Mouse (Mus musculus): Measurements from ENCODE around the gene Unc119. TPM values are rescaled to one million over a fixed set of nuclear protein-coding genes. Genes with fewer than 3 reads are reported as not detected.

The Unc119 gene
- total RNA-seq (2021), result 1 to 10 TPM; 8.3 TPM
- long read RNA-seq, experiment 1, transcript Unc119-201 (5 exons, 1,329 nt), result major isoform, 35 of 39 reads
- long read RNA-seq, experiment 1, partial matches to known transcripts, result 2 of 39 reads
- long read RNA-seq, experiment 1, other reads (novel, unspliced or antisense), result 2 of 39 reads
- long read RNA-seq, experiment 2, transcript Unc119-201 (5 exons, 1,329 nt), result major isoform, 12 of 13 reads
- long read RNA-seq, experiment 2, partial matches to known transcripts, result 0 of 13 reads
- long read RNA-seq, experiment 2, other reads (novel, unspliced or antisense), result 1 of 13 reads

DNA sequence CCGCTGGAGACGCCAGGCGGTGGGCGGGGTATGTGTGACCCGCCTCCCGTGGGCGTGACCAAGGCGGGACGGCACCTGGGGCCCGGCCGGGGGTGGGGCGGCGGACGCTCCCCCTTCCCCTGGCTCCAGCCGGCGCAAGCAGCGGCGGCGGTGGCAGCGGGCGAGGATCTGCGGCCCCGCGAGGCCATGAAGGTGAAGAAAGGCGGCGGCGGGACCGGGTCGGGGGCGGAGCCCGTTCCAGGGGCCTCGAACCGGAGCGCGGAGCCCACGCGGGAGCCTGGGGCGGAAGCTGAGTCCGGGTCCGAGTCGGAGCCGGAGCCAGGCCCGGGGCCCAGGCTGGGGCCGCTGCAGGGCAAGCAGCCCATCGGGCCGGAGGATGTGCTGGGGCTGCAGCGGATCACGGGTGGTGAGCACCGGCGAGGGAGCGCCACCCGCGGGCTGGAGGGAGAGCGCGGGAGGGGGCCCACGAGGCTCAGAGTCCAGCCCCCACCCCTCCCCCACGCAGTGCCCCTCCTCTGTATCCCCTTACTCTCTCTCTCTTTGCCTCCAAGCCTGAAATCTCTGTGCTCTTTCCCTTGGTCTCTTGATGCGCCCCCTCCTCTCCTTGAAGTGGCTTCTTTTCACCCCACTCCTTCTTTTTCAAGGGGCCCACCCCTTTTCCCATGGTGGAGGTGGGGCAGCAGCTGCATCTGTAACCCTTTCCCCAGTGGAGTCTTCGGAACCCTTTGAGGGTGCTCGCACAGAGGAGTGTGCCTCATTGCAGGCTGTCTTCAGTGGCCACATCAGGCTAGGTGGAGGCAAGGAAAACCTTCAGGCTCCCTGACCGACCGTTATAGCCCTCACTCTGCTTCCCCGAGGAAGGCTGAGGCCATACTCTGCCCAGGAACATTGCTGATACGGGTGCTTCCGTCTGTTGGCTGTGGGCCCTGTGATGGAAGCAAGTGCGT lies at the start of gene Unc119:
Unc119 (plus strand) TSS at position 102 of the 947 bp plus-strand sequence.
- peak; percentile 68 for DNase-seq (ENCODE audit: low spot score)

DNA sequence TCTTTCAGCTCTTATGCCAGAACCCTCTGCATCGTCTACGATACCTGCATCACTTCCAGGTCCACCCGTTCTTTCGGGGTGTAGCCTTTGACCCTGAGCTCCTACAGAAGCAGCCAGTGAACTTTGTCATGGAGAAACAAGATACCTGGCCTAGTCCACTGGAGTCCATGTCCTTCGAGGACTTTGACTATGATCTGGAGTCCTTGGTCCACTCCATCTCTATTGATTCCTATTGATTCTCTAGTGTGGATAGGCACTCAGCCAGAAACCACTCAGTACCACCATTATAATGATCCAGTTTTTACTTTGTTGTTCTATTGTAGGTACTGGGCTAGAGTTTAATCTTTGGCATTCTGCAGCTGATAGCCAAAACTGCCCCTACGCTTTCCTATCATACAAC lies 48.7 kb upstream of the Unc119 start:
- DNase-seq (ENCODE audit: low spot score), result no peak

DNA sequence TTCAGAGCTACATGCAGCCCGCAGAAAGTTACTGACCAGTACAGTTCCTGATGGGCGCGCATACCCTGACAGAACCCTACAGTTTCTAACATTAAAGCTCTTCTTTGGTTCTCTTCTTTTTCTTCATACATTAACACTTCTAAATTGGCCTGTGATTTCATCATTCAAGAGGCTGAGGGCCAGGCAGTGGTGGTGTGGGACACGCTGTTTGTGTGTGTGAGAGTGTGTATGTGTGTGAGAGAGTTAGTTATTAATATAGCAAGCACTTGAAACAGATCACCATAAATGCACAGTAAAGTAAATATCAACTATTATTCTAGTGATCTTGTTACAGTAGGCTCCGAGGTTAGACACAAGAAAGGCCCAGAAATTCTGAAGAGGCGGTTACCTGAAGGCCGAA lies 42.4 kb upstream of the Unc119 start:
- DNase-seq (ENCODE audit: low spot score), result no peak

DNA sequence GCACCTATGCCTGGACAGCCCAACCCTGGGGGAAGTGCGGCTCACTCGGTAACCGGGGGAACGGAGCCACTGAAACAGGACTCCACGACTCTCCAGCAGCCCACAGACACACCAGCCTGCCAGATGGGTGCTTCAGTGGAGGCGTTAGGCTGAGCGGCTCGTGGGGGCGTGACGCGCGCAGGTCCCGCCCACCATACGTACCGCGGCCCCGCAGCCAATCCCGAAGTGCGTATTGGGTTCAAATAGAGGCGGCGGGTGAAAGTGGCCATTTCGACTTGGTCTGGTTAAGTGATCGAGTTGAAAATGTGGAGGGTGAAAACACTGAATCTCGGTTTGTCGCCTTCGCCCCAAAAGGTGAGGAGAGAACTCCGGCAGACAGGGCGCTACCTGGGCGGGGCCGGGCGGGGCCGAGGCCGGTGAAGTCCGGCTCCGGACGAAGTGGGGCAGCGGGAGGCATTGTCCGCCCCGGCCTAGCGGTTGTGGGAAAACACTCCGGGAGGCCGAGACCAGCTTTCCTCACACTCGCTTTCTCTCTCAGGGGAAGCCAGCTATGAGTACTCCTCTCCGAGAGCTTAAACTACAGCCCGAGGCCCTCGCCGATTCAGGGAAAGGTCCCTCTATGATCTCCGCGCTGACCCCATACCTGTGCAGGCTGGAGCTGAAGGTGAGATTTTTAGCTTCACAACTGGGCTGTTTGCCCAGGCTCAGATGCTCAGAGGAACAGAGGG lies 41.8 kb upstream of the Unc119 start, which contains the start of gene Spag5:
Spag5 (plus strand) TSS at position 173 of the 728 bp plus-strand sequence.
- peak; percentile 91 for DNase-seq (ENCODE audit: low spot score)

DNA sequence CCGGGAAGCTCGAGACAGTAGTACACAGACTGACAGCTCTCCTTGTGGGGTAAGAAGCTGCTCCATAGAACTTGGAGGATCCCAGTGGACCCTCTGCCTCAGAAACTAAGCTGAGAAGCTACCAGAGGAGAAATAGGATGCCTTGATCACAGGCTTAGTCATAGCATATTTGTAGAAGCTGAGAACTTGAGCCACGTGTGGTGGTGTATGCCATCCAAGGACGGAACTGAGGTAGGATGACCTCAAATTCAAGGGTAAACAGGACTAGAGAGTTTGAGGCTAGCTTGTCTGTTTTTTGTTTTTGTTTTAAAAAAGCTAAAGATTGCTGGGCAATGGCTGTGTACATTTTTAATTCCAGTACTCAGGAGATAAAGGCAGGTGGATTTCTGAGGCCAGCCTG lies 38.0 kb upstream of the Unc119 start:
- peak; percentile 32 for DNase-seq (ENCODE audit: low spot score)

DNA sequence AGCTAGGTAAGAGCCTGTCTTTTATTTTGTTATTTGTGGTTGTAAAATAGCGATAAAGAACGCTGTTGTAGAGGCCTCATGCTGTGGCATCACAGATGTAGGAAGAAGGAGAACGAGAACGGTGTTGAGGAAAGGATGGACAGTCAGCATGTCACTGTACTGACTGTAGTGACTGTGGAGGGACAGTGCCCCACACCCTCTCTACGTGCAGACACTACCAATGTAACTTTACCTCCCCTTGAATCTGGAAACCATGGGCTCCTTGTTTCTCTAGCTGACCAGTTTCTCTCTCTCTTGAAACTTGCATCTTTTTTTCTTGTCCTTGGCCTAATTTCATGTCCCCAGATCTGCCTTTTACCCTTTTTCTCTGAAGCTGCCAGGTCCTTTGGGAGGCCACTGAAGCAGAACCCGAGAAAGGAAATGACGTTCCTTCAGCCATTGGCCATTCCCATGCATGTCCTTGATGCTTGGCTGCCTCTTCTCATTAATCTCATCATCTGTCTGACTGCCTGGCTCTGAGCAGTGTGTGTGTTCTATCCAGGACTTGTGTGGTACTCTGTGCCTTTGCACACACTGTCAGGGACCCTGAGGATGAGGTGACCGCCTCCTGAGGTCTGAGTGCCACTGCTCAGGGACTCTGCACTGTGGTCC lies 32.3 kb upstream of the Unc119 start:
- DNase-seq (ENCODE audit: low spot score), result no peak

DNA sequence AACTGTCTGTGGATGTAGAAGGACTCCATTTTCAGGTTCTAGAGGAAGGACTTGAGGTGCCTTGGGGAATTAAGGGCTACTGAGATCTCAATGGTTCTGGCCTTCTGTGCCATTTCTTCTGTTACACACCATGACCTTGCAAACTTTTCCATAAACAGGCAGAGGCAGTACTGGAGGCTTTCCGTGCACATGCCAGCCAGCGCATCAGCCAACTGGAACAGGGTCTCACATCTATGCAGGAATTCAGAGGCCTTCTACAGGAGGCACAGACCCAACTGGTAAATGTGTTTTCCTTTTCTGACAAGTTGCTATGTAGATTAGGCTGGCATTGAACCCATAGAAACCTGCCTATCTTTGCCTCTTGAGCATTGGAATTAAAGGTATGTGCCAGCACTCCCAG lies 29.6 kb upstream of the Unc119 start:
- DNase-seq (ENCODE audit: low spot score), result no peak

DNA sequence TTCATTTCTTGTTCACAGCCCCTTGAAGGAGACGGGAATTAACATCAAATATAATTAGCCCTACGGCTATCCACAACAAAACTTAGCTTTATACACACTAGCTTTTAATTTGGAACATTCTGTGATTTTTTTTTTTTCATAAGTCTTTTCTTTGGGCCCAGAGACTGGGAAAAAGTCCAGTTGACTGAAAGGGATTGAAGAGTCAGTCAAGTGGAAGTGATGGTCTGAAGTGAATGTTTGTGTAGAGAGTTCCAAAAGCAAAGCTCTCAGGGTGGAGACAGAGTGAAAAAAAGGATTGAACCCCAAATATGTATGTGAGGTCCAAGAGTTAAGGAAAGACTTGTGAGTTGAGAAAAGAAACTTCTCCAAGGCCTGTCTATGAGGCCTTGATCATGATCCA lies 24.9 kb upstream of the Unc119 start:
- no peak for DNase-seq (ENCODE audit: low spot score)

DNA sequence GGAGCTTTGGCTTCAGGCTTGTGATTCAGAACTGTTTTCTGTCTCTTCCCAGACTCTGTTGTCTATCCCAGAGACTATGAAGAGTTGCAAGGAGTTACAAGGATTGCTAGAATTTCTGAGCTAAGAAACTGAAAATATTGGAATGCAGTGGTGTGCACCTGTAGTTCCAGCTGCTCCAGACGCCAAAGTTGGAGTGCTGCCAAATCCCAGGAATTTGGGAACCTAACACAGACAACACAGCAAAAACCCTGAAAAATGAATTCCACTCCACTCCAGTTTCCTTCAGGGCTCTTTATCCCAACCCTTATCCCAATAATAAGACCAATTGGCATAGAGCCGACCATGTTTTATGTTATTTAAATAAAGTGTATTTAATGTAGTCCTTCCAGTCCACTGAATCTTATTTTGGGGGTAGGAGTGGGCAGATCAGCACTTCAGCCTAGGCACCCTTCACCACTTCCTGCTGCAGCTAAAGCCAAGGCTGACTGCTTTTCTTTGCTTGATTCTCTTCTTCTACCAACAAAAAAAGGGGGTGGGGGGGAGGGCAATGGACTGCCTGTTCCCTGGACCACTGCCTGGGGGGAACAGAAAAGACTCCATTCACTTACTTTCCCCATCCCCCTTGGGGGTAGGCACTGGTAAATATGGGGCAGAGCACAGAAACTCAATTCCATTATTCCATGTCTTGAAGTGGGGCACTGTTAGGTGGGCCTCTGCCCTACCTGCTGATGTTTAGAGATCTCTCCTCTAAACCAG lies 21.0 kb upstream of the Unc119 start:
- no peak for DNase-seq (ENCODE audit: low spot score)

DNA sequence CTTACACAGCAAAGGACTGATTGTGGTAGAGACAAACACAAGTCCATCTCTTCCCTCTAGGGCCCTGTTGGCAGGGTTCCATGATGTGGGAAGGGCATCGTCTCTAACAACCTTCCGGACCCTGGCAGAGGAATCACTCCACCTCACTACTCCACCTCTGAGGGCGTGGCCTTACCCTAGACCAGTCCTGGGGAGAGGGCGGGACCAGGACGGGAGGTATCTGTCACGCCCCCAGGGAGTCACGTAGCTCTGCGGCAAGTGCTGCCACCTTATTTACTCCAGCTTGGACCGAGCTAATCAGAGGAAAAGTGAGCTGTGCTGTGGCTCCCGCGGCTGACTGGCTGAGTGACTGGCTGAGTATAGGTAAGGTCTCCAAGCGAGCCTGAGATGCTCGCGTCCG lies 20.4 kb upstream of the Unc119 start, which contains the start of gene Aldoc:
Aldoc (plus strand) TSS at position 109 of the 400 bp plus-strand sequence.
- DNase-seq (ENCODE audit: low spot score), result peak; percentile 69

DNA sequence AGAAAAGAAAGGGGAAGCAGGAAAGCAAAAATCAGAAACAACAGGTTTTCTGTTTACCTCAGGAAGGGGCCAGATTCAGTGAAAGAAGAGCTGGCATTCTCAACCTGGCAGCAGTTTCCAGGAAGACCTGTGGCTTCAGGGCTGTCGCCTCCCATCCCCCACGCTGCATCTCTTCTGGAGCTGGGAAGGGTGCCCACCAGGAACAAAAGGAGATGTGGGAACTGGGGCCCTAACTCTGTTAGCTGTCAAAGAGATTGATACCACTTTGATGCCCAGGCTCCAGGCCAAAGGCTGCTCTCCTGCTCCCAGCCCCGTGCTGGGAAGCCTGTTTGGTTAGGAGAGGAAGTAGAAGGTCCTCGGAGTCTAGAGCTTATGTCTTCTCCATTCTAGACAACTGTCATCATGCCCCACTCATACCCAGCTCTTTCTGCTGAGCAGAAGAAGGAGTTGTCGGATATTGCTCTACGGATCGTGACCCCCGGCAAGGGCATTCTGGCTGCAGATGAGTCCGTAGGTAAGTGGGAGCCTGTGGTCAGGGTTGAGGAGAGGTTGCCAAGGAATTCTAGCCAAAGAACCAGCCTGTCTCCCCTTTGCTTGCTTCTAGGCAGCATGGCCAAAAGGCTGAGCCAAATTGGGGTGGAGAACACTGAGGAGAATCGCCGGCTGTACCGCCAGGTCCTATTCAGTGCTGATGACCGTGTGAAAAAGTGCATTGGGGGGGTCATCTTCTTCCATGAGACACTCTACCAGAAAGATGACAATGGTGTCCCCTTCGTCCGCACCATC lies 19.1 kb upstream of the Unc119 start:
- no peak for DNase-seq (ENCODE audit: low spot score)

DNA sequence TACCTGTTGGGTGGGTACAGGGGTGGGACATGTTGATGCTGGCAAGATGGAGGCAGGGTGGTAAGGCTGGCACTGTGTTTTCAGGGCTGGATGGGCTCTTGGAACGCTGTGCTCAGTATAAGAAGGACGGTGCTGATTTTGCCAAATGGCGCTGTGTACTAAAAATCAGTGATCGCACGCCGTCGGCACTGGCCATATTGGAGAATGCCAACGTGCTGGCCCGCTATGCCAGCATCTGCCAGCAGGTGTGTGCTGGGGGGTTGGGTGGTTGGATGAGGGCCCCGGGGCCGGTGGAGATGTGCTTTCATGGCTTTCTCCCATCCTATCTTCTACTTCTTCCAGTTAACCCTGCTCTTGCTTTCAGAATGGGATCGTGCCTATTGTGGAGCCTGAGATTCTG lies 18.3 kb upstream of the Unc119 start:
- no peak for DNase-seq (ENCODE audit: low spot score)

DNA sequence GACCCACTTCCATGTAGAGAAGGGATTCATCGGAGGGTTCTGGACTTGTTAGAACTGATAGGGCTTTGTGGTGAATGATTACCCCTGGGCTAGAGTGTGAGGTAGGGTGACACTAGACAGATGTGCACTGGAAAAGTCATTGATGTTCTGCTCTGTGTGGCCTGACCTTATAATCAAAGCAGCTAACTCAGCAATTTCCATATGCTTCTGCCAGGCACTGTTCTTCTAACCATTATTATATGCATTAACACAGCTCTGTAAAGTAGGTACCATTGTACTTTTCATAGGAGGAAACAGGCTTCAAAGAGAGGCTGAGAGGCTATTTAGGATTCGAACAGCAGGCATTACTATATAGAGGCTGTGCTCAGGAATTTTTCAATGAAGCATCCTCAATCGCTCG lies 16.1 kb upstream of the Unc119 start:
- no peak for DNase-seq (ENCODE audit: low spot score)

DNA sequence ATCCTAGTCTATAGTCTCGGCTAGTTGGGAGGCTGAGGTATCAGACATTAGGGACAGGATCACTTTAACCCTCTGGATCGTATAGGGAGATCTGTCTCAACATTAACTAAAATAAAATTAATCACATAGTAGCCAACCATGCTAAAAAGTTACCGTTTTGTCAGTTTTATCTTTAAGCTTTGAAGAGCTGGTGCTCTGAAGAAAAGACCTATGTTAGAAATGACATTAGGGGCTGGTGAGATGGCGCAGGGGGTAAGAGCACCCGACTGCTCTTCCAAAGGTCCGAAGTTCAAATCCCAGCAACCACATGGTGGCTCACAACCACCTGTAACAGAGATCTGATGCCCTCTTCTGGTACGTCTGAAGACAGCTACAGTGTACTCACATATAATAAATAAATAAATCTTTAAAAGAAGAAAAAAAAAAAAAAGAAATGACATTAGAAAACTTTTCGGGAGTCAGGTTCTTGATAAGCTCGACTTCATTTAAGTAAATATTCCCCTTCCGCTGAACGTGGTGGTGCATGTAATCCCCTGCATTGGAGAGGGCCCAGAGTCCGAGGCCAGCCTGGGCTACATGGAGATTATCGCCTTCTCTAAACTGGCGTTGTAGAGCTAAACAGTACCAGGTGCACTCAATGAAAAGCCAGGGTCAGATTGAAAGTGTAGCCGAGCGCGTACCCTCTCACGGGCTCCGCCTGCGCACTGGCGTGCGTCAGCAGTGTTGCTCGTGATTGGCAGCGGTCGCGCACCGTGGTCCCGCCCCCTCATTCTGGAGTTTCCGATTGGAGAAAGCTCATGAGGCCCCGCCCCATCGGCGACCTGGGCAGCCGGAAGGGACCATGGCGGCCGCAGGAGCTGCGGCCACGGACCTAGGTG lies 15.4 kb upstream of the Unc119 start, which contains the start of gene Pigs:
Pigs (plus strand) TSS at position 782 of the 878 bp plus-strand sequence.
- DNase-seq (ENCODE audit: low spot score), result peak; percentile 98

DNA sequence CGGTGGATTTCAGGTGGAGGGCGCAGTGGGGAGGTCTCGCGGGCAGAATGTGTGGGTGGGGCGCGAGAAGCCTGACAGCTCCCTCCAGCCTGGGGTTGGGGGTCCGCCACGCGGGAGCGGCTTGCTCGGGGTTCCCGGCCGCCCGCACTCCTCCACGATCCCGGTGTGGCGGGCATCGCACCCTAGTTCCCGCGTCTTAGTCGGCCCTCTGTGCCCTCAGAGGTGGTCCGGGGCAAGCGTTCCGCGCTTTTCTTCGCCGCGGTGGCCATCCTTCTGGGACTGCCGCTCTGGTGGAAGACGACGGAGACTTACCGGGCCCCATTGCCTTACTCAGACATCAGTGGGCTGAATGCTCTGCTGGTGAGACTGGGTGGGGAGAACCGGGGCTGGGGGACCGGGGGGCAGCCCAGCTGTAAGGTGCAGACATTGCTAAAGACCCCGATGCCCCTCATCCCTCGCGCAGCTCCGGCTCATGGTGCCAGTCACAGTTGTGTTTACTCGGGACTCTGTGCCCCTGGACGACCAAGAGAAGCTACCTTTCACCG lies 14.7 kb upstream of the Unc119 start:
- no peak for DNase-seq (ENCODE audit: low spot score)

DNA sequence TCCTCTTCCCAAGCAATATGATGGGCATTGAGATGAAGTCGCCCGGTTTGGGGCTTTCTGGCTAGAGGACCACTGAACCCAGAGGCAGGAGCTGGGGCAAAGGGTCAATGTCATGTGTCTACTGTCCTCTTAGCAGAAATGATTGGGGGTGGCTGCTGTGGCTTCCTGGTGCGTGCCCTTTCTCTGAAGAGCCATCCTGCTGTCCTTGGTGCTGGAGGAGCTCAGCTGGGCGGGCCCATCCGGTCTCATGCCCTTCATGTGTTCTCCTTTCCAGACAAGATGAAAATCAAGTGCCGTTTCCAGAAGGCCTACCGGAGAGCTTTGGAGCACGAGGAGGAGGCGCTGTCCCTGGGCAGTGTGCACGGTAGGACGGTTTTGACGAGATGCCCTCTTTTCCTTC lies 10.6 kb upstream of the Unc119 start:
- no peak for DNase-seq (ENCODE audit: low spot score)

DNA sequence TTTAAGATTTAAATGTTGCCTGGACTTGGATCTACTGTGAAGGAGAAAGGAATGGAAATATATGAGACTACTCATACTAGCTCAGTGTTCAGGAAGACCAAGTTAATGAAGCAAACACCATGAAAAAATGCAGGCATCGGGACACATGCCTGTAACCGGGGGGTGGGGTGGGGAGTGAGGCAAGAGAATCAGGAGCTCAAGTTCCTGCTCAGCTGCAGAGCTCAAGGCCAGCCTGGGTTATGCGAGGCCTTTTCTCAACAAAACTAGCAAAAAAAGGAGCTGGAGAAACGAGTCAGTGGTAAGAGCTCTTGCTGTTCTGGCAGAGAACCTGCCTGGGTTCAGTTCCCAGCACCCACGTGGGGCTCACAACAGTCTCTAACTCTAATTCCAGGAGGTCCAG lies 9.3 kb upstream of the Unc119 start:
- DNase-seq (ENCODE audit: low spot score), result no peak

DNA sequence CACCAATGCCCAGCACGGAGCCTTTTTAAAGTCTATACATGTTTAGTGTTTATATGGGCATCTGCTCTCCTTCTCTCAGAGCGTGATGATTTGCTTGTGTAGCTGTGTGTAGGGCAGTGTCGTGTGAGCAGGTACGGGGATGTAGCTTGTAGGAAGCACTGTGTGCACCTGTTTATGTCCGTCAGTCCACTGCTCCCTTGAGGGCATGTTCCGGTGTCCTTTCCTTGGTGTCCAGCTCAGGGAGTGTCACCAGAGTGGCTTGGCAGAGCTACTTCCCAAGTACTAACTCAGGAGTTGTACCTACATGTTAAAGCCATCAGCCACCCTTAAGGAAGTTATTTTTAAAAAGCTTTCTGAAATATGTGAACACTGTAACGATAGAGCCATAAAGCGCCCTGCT lies 6.2 kb upstream of the Unc119 start:
- peak; percentile 63 for DNase-seq (ENCODE audit: low spot score)

Measured in gastrocnemius, adult 18-20 months (tissue).